Mouse (Mus musculus) urinary bladder, postnatal 4 days (tissue): ENCODE measurements around the gene Crb1.

ENCODE experiments used
- DNase-seq, 2 experiments: peaks; one replicate each; pipeline ENCODE4 v3.0.0; 2021 to 2022; ENCODE audit warnings: low spot score in 2 of 2

The Crb1 gene

DNA sequence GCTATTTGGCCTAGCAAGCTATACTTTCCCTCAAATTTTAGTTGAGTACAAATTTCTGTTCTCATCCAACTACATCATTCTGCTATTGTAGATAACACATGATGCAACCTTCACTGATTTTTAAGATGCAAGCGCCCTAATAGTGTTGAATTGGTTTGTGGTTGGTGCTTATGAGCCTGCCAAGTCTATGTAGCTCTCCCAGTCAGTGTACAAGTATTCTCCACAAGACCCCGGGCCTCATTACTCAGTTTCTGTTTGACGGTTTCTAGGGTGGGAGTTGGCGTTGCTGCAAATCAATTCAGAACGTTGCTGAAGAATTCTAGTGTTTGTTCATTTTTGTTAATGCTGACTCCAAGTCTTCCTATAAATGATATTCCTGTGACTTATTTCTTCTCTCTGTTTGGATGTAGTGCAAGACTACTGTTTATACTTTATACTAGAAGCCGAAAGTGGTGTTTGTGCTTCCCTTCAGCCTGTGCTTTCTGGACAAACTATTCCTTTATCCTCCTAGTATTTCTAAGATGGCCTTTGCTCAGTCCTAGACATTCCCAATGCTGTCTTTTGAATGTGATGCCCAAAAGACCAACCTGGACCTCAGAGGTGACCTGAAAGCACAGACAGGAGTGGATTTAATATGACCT, 152.5 kb downstream of the Crb1 start:
- no peak for DNase-seq

GRCm38 (mm10) chr1:139223804-139224203, 153.1 kb downstream of the Crb1 start:
- no peak for DNase-seq

DNA sequence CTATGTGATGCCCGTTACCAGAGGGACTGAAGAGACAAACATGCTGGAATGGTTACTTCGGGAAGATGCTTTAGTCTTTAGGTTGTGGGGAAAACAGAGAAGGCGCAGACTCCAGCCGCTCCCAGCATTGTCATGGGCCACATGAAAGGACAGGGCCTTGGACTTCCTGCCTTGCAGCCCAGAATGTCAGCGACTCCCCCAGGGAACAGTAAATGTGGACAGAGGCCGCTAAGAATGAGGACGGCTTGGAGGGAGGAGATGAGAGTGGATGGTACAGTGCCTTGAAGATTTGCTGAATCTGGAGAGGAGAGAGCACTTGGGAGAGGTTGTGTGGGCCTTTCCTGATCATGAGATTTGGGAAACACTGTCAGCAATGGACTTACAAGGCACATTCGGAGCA, 161.6 kb downstream of the Crb1 start:
- DNase-seq, result no peak

DNA sequence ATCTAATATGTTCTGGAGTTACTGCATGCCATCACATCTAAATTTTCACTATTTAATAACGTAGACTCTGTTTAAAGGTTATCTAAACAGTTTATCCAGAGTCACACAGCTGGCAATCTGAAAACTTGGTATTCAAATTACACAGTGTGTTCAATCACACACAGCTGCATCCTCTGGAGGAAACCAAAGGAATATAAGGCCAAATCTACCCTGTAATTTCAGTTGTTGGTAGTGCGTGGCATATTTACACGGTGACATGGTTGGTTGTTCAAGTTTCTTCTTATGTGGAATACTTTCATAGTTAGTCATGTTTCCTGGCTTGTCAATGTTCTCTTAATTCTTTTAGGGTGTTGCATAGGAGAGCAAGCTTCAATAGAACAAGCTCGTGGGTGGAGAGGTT, 166.4 kb downstream of the Crb1 start:
- no peak for DNase-seq

- DNase-seq, result peak in 1 of 2 experiments; percentile 69
Measured at GRCm38 (mm10) chr1:139209796-139210195, 167.1 kb downstream of the Crb1 start.

DNA sequence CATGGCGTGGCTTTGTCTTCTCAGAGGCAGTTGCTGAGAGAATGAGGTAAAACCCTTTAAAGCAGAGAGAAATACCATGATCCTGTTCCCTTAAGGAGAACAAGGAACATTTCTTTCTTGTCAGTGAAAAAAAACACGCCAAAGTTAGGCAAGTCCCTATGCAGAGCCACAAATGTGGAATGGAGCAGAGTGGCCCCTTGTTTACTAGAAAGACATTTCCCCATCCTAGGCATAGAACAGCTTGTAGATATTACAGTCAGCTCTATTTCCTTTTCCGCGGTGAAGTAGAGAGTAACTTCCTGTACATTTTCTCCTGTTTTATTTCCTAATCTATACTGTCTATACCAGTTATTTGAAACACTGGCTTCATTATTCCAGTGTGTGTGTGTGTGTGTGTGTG, 170.6 kb downstream of the Crb1 start:
- no peak for DNase-seq

- DNase-seq, result no peak
Measured at GRCm38 (mm10) chr1:139203026-139203425, 173.9 kb downstream of the Crb1 start.

DNA sequence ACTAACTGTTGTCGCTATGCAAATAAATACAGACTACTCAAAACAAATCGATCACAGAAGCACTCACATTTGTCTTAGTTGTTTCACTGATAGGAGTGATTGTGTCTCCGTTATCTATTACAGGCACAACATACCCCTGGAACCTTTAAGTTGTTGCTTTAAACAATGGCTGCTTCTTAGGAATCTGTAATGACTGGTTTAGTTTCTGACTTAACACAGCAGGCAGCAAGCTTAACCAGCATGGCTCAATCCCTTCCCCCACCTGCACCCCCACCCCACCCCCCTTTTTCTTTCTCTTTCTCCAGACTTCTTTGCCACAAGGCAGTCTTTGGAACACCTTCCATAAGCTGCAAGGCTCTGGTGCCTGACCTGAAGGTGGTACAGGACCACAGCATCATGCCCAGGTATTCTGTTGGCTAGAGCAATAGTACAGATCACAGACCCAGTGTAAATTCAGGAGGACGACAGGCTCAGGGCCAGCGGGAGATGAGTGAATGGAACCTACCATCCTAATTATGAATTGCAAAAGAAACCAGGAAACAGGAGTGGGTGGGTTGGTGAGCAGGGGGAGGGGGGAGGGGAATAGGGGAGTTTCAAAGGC, 182.4 kb downstream of the Crb1 start:
- DNase-seq, result no peak

GRCm38 (mm10) chr1:139194011-139194410, 182.9 kb downstream of the Crb1 start:
- DNase-seq, result no peak

GRCm38 (mm10) chr1:139192635-139193034, 184.3 kb downstream of the Crb1 start:
- no peak for DNase-seq

- no peak for DNase-seq
Measured at GRCm38 (mm10) chr1:139180481-139181149, 196.3 kb downstream of the Crb1 start.

DNA sequence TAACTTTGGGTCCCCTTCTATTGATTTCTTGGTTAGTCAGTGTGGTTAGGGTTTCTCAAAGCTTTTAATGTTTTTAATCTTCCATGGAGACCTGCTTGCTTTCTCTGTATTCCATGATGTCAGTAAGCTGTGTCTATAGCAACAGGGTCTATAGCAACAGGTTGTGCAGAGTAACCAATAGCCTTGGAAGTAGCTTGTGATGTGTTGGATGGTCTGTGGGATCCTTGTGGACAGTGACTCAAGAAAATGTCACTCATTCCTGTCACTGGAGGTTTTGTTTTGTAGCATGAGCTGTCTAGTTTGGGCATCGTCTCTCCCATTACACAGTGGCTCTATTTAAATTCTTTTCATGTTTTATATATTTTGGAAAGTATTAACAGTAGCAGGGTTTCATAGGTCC, 197.2 kb downstream of the Crb1 start:
- DNase-seq, result no peak

- no peak for DNase-seq
Measured at GRCm38 (mm10) chr1:139174058-139174832, 202.7 kb downstream of the Crb1 start.

GRCm38 (mm10) chr1:139162814-139163213, 214.1 kb downstream of the Crb1 start:
- DNase-seq, result no peak

- DNase-seq, result no peak
Measured at GRCm38 (mm10) chr1:139161619-139162018, 215.3 kb downstream of the Crb1 start.

DNA sequence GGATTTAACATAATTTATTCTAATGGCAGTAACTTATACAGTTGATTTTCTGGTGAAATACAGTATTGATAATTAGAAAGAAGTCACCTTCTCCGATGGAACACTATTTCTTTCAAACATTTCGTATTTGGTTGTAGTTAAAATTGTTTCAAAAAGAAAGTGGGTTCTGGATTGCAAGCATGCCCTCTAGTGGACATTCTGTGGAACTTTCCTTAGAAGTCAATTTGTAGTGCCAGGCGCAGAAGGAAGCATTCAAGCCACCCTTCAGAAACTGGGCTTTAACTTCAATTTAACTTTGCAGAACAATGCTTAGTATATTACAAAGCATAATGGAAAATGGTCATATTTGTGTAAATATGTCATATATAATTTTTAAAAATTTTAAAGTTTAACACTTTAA, 220.5 kb downstream of the Crb1 start:
- DNase-seq, result no peak

DNA sequence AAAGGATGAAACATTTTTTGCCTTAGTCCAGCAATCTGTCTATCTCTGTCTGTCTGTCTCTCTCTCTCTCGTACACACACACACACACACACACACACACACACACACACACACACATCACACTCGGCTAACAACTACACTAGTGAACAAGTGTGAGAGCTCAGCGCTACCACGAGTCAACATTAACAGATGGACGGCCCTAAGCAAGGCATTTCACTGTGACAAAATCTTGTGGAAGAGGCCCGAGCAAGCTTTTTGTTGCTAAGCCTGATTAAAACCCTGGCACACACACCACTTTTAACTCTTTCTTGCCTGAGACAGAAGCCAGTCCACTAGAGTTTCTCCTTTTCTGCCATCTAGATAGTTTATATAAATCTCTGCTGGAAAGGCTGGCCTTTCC, 223.4 kb downstream of the Crb1 start:
- DNase-seq, result no peak

GRCm38 (mm10) chr1:139153006-139153405, 223.9 kb downstream of the Crb1 start:
- no peak for DNase-seq
